Mouse (Mus musculus) olfactory bulb, adult 2 months (tissue): Measurements from ENCODE around the gene Smg6. TPM values are rescaled to one million over a fixed set of nuclear protein-coding genes. Genes with fewer than 3 reads are reported as not detected.
A peak's percentile ranks its signal among the peaks of the same experiment; 100 is the strongest.

ENCODE experiments used
- H3K27ac ChIP-seq: fragments of 200-500 bp; 2 replicates; pipeline ENCODE4 v1.5.1; 2012; ENCODE audit warnings: low read depth, low read length; ENCODE audit not compliant: insufficient read depth
- H3K4me1 ChIP-seq: fragments of 200-500 bp; 2 replicates; pipeline ENCODE4 v1.6.1; 2012; ENCODE audit warnings: low read length; ENCODE audit not compliant: control insufficient read depth, insufficient read depth
- H3K4me3 ChIP-seq: fragments of 200-500 bp; 2 replicates; pipeline ENCODE4 v1.5.1; 2012; ENCODE audit warnings: mild to moderate bottlenecking, low read depth, low read length, moderate library complexity; ENCODE audit not compliant: insufficient read depth
- CTCF ChIP-seq: fragments of 200-500 bp; IDR thresholded peaks from 2 replicates; pipeline ENCODE4 v1.5.1; 2012; ENCODE audit warnings: low read depth, mild to moderate bottlenecking, low read length, moderate library complexity; ENCODE audit not compliant: insufficient read depth
- POLR2A ChIP-seq: fragments of 200-500 bp; IDR thresholded peaks from 2 replicates; pipeline ENCODE4 v1.6.1; 2012; ENCODE audit warnings: mild to moderate bottlenecking, low read depth, low read length, moderate library complexity; ENCODE audit not compliant: insufficient read depth
- WGBS: fragments of 180-500 bp; shearing (Covaris S2); methylation state at CpG from one replicate; pipeline ENCODE4 v1.1.7; 2018; 5-methylcytosine and 5-hydroxymethylcytosine counted together
- polyA plus RNA-seq: library from polyadenylated mRNA; stranded (reverse); fragments of >200 nt; gene quantifications from 2 replicates; pipeline ENCODE4 v1.2.4, GENCODE M21; 2012; ENCODE audit warnings: low replicate concordance; ENCODE audit not compliant: missing spikeins, insufficient read depth, insufficient read length

Smg6 gene
- polyA plus RNA-seq, 1 experiment = 86.4 TPM

DNA sequence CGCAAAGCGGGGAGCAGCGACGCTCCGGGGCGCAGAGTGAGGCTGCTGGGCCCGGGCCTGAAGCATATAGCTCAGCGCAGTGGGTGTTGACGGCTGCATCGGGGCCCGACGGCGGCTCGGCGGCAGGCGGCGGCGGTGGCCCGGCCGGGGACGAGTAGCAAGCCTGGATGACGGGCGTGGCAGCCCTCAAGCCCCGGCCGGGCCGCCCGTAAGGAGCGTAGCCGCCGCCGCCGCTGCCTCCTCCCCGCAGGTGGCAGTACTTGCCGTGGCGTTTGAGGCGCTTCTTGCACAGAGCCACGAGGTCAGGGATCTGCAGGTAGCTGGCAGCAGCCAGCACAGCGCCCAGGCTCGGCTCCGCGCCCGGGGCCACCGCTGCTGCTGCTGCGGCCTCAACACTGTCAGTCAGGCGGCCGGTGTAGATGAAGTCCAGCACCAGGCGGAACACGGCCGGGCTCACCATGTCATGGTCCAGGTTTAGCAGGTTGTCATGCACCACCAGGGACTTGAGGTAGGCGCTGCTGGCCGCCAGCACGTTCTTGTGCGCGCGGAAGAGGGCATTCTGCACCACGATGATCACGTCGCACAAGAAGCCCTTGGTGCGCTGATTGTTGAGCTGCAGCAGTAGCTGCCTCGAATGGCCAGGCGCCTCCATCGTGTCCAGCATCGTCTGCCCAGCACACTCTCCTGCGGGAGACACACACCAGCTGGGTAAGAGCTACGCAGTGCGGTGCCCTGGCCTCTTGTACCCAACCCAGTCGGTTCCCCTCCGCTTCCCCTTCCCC is 241.4 kb downstream of the Smg6 start:
- H3K27ac ChIP-seq = no peak overlapping the region
- H3K4me3 ChIP-seq = 0 out of 2 replicates have a peak overlapping the region, but pooled peaks have one; percentile 2
- WGBS = 34% methylated on average over 68 of the region's 68 CpGs
- no peak for TF ChIP-seq POLR2A
- 0 out of 2 replicates have a peak, but pooled peaks have one; percentile 22 for TF ChIP-seq CTCF
- peaks cover 39% of the 10 kb centered on the region for H3K4me1 ChIP-seq

GRCm38 (mm10) chr11:75167643-75168589 is 242.3 kb downstream of the Smg6 start:
- no peak overlapping the region for H3K27ac ChIP-seq
- H3K4me3 ChIP-seq = peak overlapping the region; percentile 47; the same call in 1 of the 2 replicates
- TF ChIP-seq POLR2A = no peak
- TF ChIP-seq CTCF = no peak
- 40% methylated on average over 63 of the region's 63 CpGs for WGBS
- peaks cover 40% of the 10 kb centered on the region for H3K4me1 ChIP-seq

GRCm38 (mm10) chr11:75168590-75169361 is 243.2 kb downstream of the Smg6 start:
- Histone ChIP-seq H3K4me1 (peaks cover 40% of the 10 kb centered on the region), H3K4me3 (peak overlapping the region; percentile 47), H3K27ac (no peak overlapping the region)
- 2% methylated on average over 81 of the region's 83 CpGs for WGBS
- TF ChIP-seq POLR2A (no peak), CTCF (peak; percentile 86)

GRCm38 (mm10) chr11:75169405-75170080 is 243.9 kb downstream of the Smg6 start, which contains the start of gene Hic1:
Gene Hic1, minus strand, starts transcription at chr11:75169519.
- Histone ChIP-seq H3K4me1 (peaks cover 40% of the 10 kb centered on the region), H3K4me3 (peak within 1 kb of the TSS; percentile 54), H3K27ac (peak within 1 kb of the TSS; percentile 19; the same call in 1 of the 2 replicates)
- 4% methylated on average over 23 of the region's 23 CpGs for WGBS
- TF ChIP-seq CTCF = no peak
- no peak for TF ChIP-seq POLR2A

DNA sequence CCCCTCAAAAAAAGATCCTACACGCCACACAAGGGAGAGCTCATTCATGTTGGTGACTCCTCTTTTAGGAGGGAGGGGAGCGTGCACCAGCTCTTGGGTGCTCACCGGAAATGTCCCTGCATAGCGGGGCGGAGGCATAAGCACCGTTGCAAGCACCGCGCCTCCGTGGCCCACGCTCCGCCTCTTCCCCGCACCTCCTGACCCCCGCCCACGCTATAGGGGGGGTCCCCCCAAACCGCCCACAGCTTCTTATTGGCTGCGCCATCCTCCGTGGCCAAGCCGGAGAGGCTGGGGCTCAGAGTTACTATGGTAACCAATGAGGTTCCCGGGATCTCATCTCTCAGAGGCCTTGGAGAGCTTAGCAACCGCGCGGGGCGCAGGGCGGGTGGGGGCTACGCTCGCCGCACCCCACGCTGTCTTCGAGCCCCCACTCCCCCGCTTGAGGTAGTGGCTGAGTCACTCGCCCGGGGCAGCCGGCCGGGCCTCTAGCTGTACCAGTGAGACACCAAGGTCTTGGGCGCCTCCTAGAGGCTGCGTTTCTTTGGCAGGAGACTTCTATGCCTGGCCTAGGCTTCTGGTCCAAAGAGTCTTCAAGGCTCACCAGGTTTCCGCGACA is 244.6 kb downstream of the Smg6 start:
- under 1% methylated on average over 38 of the region's 38 CpGs for WGBS
- peak; percentile 6; the same call in 1 of the 2 replicates for TF ChIP-seq POLR2A
- no peak; the same call in none of the 2 replicates for TF ChIP-seq CTCF
- peaks cover 40% of the 10 kb centered on the region for H3K4me1 ChIP-seq
- peak overlapping the region; percentile 54 for H3K4me3 ChIP-seq
- H3K27ac ChIP-seq = peak overlapping the region; percentile 29; the same call in 1 of the 2 replicates

GRCm38 (mm10) chr11:75171186-75171865 is 245.7 kb downstream of the Smg6 start:
- 13% methylated on average over 17 of the region's 17 CpGs for WGBS

More at GRCm38 (mm10) chr11:75171186-75171865, 245.7 kb downstream of the Smg6 start:
- H3K4me1 ChIP-seq = peaks cover 32% of the 10 kb centered on the region
- 0 out of 2 replicates have a peak overlapping the region, but pooled peaks have one; percentile 16 for H3K27ac ChIP-seq
- TF ChIP-seq POLR2A (no peak), CTCF (no peak)
- H3K4me3 ChIP-seq = peak overlapping the region; percentile 67; the same call in 1 of the 2 replicates
